Mouse (Mus musculus): ENCODE results near the gene Insl3. TPM values are rescaled to one million over a fixed set of nuclear protein-coding genes. Genes with fewer than 3 reads are reported as not detected.

Gene Insl3
- 18.3 and 29.4 TPM in 2 replicates for polyA plus RNA-seq (2012; rRNA removed; ENCODE audit: low replicate concordance)

DNA sequence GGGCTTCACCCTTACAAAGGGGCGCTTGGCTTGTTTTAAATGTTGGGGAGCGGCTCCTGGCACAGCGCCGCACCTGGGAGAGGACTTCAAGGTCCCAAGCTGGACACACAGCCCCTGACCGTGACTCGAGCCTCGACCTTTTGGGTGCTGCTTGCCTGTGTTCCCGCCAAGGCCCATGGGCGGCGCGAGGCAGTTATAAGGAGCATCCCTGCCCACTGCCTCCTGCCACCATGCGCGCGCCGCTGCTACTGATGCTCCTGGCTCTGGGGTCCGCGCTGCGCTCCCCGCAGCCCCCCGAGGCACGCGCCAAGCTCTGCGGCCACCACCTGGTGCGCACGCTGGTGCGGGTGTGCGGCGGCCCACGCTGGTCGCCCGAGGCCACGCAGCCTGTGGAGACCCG, at the start of gene Insl3:
Gene Insl3, plus strand, starts transcription at position 187 of the 400 bp plus-strand sequence.

DNA sequence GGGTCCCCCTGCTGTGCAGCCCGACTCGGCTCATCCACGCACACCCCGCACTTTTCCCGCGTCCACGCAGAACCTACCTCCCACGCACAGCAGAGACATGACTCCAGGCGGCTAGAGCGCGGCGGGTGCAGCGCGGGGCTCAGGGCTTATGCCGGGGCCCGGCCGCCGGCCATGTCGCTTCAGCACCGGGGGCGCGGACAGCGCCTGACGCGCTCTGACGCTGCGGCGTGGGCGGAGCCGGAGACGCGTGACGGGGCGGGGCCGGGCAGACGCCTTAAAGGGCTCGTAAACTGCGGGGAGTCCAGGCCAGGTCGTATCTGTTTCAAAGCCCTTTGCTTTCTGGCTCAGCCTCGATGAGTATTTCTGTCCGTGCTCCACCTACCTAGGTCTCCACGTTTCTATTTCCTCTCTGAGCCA, 17.5 kb upstream of the Insl3 start, which contains the start of gene Unc13a:
Gene Unc13a, minus strand, starts transcription at position 209 of the 417 bp plus-strand sequence.

DNA sequence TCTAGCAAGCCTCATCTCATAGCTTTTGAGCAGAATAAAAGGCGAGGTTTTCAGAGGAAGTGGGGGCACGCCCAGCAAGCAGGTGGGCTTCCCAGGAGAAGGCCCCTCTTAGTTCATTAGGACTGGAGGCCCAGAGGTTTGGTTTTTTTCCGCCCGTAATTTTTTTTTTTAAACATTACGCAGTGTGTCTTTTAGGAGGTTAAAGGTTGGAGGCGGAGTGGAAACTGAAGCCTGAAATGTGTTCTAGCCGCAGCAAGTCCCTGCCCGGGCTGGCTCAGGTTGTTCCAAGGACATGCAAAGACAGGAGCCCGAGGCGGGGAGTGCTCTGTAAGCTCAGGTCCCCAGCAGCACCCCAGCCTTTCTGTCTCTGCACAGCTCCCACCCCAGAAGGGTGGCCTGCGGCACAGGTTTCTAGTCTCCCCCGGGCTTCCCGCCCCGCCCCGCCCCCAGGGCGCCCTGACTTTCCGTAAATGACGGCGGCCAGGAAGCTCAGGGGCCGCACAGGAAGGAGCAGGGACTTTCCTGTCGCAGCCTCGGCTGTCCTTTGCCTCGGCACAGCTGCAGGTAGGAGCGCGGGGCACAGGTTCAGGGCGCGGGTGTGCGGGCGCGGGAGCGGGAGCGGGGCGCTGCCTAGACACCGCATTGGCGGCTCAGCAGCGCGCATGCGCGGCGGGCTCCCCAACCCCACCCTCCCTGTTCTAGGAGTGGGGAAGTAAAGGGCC, 12.8 kb upstream of the Insl3 start, which contains the start of gene Jak3:
Gene Jak3, plus strand, starts transcription at position 277 of the 722 bp plus-strand sequence.

GRCm38 (mm10) chr8:71701414-71702086, 12.5 kb downstream of the Insl3 start, which contains the start of gene B3gnt3:
B3gnt3 (minus strand) TSS chr8:71701789.

DNA sequence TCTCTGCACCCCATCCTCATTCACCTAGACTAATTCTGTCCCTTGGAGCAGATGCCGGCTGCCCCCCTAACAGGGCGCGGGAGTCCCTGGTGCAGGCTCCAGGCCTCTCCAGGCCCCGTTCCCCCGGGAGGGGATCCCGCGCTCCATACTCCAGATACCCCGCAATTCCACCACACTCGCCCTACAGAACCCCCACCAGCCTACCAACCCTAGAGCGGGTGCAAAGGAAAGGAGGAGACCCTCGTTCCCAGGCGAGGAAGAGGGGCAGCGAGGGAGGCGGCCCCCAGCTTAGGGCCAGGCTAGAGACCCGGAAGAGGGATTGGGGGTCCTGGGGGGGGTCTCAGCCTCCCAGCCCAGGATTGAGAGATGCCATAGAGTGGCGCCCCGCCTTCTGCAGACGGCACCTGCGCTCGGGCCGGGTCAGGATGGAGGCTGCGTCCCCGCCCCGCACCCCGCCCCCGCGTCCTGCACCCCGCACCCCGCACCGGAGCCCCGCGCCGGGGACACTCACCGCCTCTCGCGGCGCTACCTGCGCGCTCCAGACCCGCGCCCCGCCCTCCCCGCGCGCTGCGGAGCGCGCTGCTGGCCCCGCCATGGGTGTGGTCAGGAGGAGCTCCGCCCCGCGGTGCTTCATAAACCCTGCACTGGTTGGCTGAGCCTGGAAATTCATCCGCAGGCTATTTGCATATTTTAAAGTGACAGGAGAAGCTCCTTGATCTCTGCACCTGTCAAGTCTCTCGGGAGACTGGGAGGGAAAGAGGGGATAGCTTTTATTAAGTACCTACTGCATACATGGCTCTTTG, 36.3 kb downstream of the Insl3 start, which contains the start of gene Fcho1:
Gene Fcho1, minus strand, starts transcription at position 595 of the 803 bp plus-strand sequence.

Other genes with a start within 250 kb of the Insl3 start
- 14.1 and 59.1 TPM in 2 replicates for gene Abhd8, start 225.6 kb upstream of the Insl3 start, polyA plus RNA-seq (2012; rRNA removed; ENCODE audit: low replicate concordance)
- 81.9 and 83.9 TPM in 2 replicates for gene Mrpl34, start 224.3 kb upstream of the Insl3 start, polyA plus RNA-seq (2012; rRNA removed; ENCODE audit: low replicate concordance)
- gene Dda1, start 220.0 kb upstream of the Insl3 start, polyA plus RNA-seq (2012; rRNA removed; ENCODE audit: low replicate concordance), result 93.2 and 103 TPM in 2 replicates
- 28.7 and 33.8 TPM in 2 replicates for gene Ano8, start 203.3 kb upstream of the Insl3 start, polyA plus RNA-seq (2012; rRNA removed; ENCODE audit: low replicate concordance)
- 22.1 and 42.5 TPM in 2 replicates for gene Gtpbp3, start 201.1 kb upstream of the Insl3 start, polyA plus RNA-seq (2012; rRNA removed; ENCODE audit: low replicate concordance)
- gene Plvap, start 177.5 kb upstream of the Insl3 start, polyA plus RNA-seq (2012; rRNA removed; ENCODE audit: low replicate concordance), result 129 and 167 TPM in 2 replicates
- 0.40 and 0.95 TPM in 2 replicates for gene Ccdc194, start 163.5 kb upstream of the Insl3 start, polyA plus RNA-seq (2012; rRNA removed; ENCODE audit: low replicate concordance)
- gene Bst2, start 151.8 kb upstream of the Insl3 start, polyA plus RNA-seq (2012; rRNA removed; ENCODE audit: low replicate concordance), result 275 and 658 TPM in 2 replicates
- gene Mvb12a, start 146.3 kb upstream of the Insl3 start, polyA plus RNA-seq (2012; rRNA removed; ENCODE audit: low replicate concordance), result 76.0 and 183 TPM in 2 replicates
- gene Tmem221, start 130.3 kb upstream of the Insl3 start, polyA plus RNA-seq (2012; rRNA removed; ENCODE audit: low replicate concordance), result 0.99 and 11.3 TPM in 2 replicates
- 0.68 and 2.1 TPM in 2 replicates for gene Nxnl1, start 122.6 kb upstream of the Insl3 start, polyA plus RNA-seq (2012; rRNA removed; ENCODE audit: low replicate concordance)
- 501 and 576 TPM in 2 replicates for gene Slc27a1, start 120.3 kb upstream of the Insl3 start, polyA plus RNA-seq (2012; rRNA removed; ENCODE audit: low replicate concordance)
- gene Pgls, start 97.0 kb upstream of the Insl3 start, polyA plus RNA-seq (2012; rRNA removed; ENCODE audit: low replicate concordance), result 133 and 189 TPM in 2 replicates
- gene Fam129c, start 91.6 kb upstream of the Insl3 start, polyA plus RNA-seq (2012; rRNA removed; ENCODE audit: low replicate concordance), result 5.0 and 6.6 TPM in 2 replicates
- 132 and 266 TPM in 2 replicates for gene Colgalt1, start 78.2 kb upstream of the Insl3 start, polyA plus RNA-seq (2012; rRNA removed; ENCODE audit: low replicate concordance)
- gene Unc13a, start 17.5 kb upstream of the Insl3 start, polyA plus RNA-seq (2012; rRNA removed; ENCODE audit: low replicate concordance), result 1.6 and 2.8 TPM in 2 replicates
- gene Jak3, start 12.9 kb upstream of the Insl3 start, polyA plus RNA-seq (2012; rRNA removed; ENCODE audit: low replicate concordance), result 29.8 and 48.5 TPM in 2 replicates
- 14.0 and 18.7 TPM in 2 replicates for gene B3gnt3, start 12.6 kb downstream of the Insl3 start, polyA plus RNA-seq (2012; rRNA removed; ENCODE audit: low replicate concordance)
- 2.7 and 10.3 TPM in 2 replicates for gene Fcho1, start 36.5 kb downstream of the Insl3 start, polyA plus RNA-seq (2012; rRNA removed; ENCODE audit: low replicate concordance)
- 0.63 and 0.87 TPM in 2 replicates for gene Zfp709, start 192.8 kb downstream of the Insl3 start, polyA plus RNA-seq (2012; rRNA removed; ENCODE audit: low replicate concordance)
- gene Zfp882, start 219.4 kb downstream of the Insl3 start, polyA plus RNA-seq (2012; rRNA removed; ENCODE audit: low replicate concordance), result 0.75 and 2.2 TPM in 2 replicates
- 4.3 and 5.2 TPM in 2 replicates for gene Zfp617, start 219.4 kb downstream of the Insl3 start, polyA plus RNA-seq (2012; rRNA removed; ENCODE audit: low replicate concordance)

Data from subcutaneous adipose tissue, adult 2 months (tissue).